Mouse (Mus musculus) thymus, postnatal 36 days (tissue): ENCODE measurements around the gene Jmjd1c.

Source experiments
- DNase-seq, 2 experiments: peaks; one replicate each; pipeline ENCODE4 v3.0.0; 2022; ENCODE audit warnings: mixed read lengths in 2 of 2

Jmjd1c gene

GRCm38 (mm10) chr10:67095798-67096620, at the start of gene Jmjd1c:
TSS of gene Jmjd1c (plus strand) at chr10:67096125.
- DNase-seq, result peak; percentile 73 to 81

- DNase-seq, result no peak
Measured at GRCm38 (mm10) chr10:67047712-67048645, 47.9 kb upstream of the Jmjd1c start.

- no peak for DNase-seq
Measured at GRCm38 (mm10) chr10:67048871-67049615, 46.9 kb upstream of the Jmjd1c start.

- no peak for DNase-seq
Measured at GRCm38 (mm10) chr10:67049621-67050020, 46.3 kb upstream of the Jmjd1c start.

GRCm38 (mm10) chr10:67050766-67051165, 45.2 kb upstream of the Jmjd1c start:
- DNase-seq, result no peak

- DNase-seq, result no peak
Measured at GRCm38 (mm10) chr10:67051466-67051865, 44.5 kb upstream of the Jmjd1c start.

- no peak for DNase-seq
Measured at GRCm38 (mm10) chr10:67052429-67052828, 43.5 kb upstream of the Jmjd1c start.

GRCm38 (mm10) chr10:67053475-67053874, 42.5 kb upstream of the Jmjd1c start:
- no peak for DNase-seq

- DNase-seq, result no peak
Measured at GRCm38 (mm10) chr10:67055867-67056856, 39.8 kb upstream of the Jmjd1c start.

GRCm38 (mm10) chr10:67057208-67057607, 38.7 kb upstream of the Jmjd1c start:
- DNase-seq, result no peak

- no peak for DNase-seq
Measured at GRCm38 (mm10) chr10:67057696-67058095, 38.2 kb upstream of the Jmjd1c start.

- no peak for DNase-seq
Measured at GRCm38 (mm10) chr10:67058297-67058696, 37.6 kb upstream of the Jmjd1c start.

- no peak for DNase-seq
Measured at GRCm38 (mm10) chr10:67058702-67059101, 37.2 kb upstream of the Jmjd1c start.

- no peak for DNase-seq
Measured at GRCm38 (mm10) chr10:67061367-67061801, 34.5 kb upstream of the Jmjd1c start.

- no peak for DNase-seq
Measured at GRCm38 (mm10) chr10:67061823-67062222, 34.1 kb upstream of the Jmjd1c start.

- DNase-seq, result no peak
Measured at GRCm38 (mm10) chr10:67065277-67065887, 30.5 kb upstream of the Jmjd1c start.

- no peak for DNase-seq
Measured at GRCm38 (mm10) chr10:67065927-67066326, 30.0 kb upstream of the Jmjd1c start.

- no peak for DNase-seq
Measured at GRCm38 (mm10) chr10:67066421-67066820, 29.5 kb upstream of the Jmjd1c start.

GRCm38 (mm10) chr10:67069013-67069412, 26.9 kb upstream of the Jmjd1c start:
- peak in 1 of 2 experiments; percentile 7 for DNase-seq

- no peak for DNase-seq
Measured at GRCm38 (mm10) chr10:67071389-67071788, 24.5 kb upstream of the Jmjd1c start.

GRCm38 (mm10) chr10:67071884-67072283, 24.0 kb upstream of the Jmjd1c start:
- DNase-seq, result peak; percentile 13 to 45
